Mouse (Mus musculus): ENCODE measurements at regions not wholly inside any gene's neighbourhood (a gene's known extent, or its start where the extent isn't known, plus 50 kb on each side); places are given as distances from the start of the nearest gene placed in this dataset.

DNA sequence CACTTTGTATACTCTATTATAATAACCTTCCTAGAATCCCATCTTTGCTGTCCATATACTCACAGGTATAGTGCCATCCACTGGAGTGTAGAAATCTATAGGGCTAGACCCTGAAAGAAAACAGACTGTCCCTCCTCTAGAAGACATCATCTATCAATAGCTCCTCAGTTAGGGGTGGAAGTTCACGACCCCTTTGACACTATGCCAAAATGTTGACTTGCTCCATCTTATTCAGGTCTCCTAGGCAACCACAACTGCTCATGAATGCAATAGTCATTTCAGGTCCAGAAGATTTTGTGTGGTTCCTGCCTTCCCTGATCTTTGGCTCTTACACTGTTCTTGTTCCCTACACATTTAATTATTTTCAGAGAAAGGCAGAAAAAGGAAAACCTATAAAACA, 86.5 kb upstream of the Sec61g start:
- TF ChIP-seq POLR2A (IDR thresholded peaks at IDR 0.05; ENCODE audit: insufficient read length, low read depth) (no peak), MYOD1 (IDR thresholded peaks at IDR 0.05; ENCODE audit: control insufficient read depth in 1 of 3, insufficient read length in 2 of 3, low read depth in 2 of 3) (no peak), CEBPB (IDR thresholded peaks at IDR 0.05; ENCODE audit: insufficient read depth, poor library complexity, severe bottlenecking) (no peak), TCF12 (IDR thresholded peaks at IDR 0.05; ENCODE audit: insufficient read depth, poor library complexity, severe bottlenecking) (no peak), USF1 (IDR thresholded peaks at IDR 0.05; ENCODE audit: low read depth) (no peak), REST (IDR thresholded peaks at IDR 0.05; ENCODE audit: insufficient read depth, insufficient read length) (no peak), MAX (IDR thresholded peaks at IDR 0.05; ENCODE audit: low read depth) (no peak), MYOG (IDR thresholded peaks at IDR 0.05; ENCODE audit: control insufficient read depth in 1 of 3, insufficient read depth in 1 of 3, insufficient read length in 2 of 3, low read depth in 2 of 3) (no peak), SRF (IDR thresholded peaks at IDR 0.05; ENCODE audit: control insufficient read depth, insufficient read length, low read depth) (no peak), TCF3 (IDR thresholded peaks at IDR 0.05; ENCODE audit: insufficient read length, low read depth) (no peak)

Data from myocyte (in vitro differentiated cells).